Mouse (Mus musculus) intestine, embryonic 16.5 days (tissue): ENCODE data around the gene Aadat. TPM values are rescaled to one million over a fixed set of nuclear protein-coding genes. Genes with fewer than 3 reads are reported as not detected.
"Not testable (repeated sequence)": the region's sequence is repeated elsewhere in the genome, so short reads cannot be mapped to it uniquely, and the experiment has no call there.

Experiments
- ATAC-seq: fragments of 200-750 bp; cut with Nextera tagmentation; 2 replicates; pipeline ENCODE4 v1.8.0; 2017; ENCODE audit warnings: moderate TSS enrichment, moderate library complexity
- H3K27ac ChIP-seq: fragments of 300-500 bp; sonication (generic); 2 replicates; pipeline ENCODE4 v1.5.1; 2014; ENCODE audit warnings: mild to moderate bottlenecking, low read length
- H3K27me3 ChIP-seq: fragments of 300-500 bp; sonication (generic); replicated peaks from 2 replicates; pipeline ENCODE4 v1.6.1; 2014; ENCODE audit warnings: low read length, control low read depth, mixed read lengths; ENCODE audit not compliant: control insufficient read depth, insufficient read depth
- H3K36me3 ChIP-seq: fragments of 300-500 bp; sonication (generic); 2 replicates; pipeline ENCODE4 v1.6.1; 2014; ENCODE audit warnings: low read length, control low read depth; ENCODE audit not compliant: control insufficient read depth, insufficient read depth
- H3K4me1 ChIP-seq: fragments of 300-500 bp; sonication (generic); 2 replicates; pipeline ENCODE4 v1.6.1; 2014; ENCODE audit warnings: low read length, control low read depth, mixed read lengths; ENCODE audit not compliant: control insufficient read depth, insufficient read depth
- H3K4me2 ChIP-seq: fragments of 300-500 bp; sonication (generic); 2 replicates; pipeline ENCODE4 v1.6.1; 2014; ENCODE audit warnings: low read depth, low read length, control low read depth
- H3K4me3 ChIP-seq: fragments of 300-500 bp; sonication (generic); 2 replicates; pipeline ENCODE4 v1.5.1; 2014; ENCODE audit warnings: mild to moderate bottlenecking, low read length
- H3K9ac ChIP-seq: fragments of 300-500 bp; sonication (generic); 2 replicates; pipeline ENCODE4 v1.6.1; 2014; ENCODE audit warnings: low read depth, low read length
- H3K9me3 ChIP-seq: fragments of 300-500 bp; sonication (generic); 2 replicates; pipeline ENCODE4 v1.6.1; 2016; ENCODE audit warnings: low read length, control low read depth; ENCODE audit not compliant: control insufficient read depth
- WGBS: fragments of 180-500 bp; shearing (Covaris S2); extraction: QIAGEN DNeasy Blood & Tissue Kit; methylation state at CpG from one replicate; pipeline ENCODE4 v1.1.7; 2014; 5-methylcytosine and 5-hydroxymethylcytosine counted together
- polyA plus RNA-seq: library from polyadenylated mRNA; unstranded; fragments of >200 nt; fragmentation: Nextera tagmentation; extraction: Ambion mirVana; gene quantifications from 2 replicates; pipeline ENCODE4 v1.2.1, GENCODE M21; 2015

Gene Aadat
- polyA plus RNA-seq = 0.31 and 0.39 TPM in 2 replicates

GRCm38 (mm10) chr8:60505653-60506521, at the start of gene Aadat:
Gene Aadat, plus strand, starts transcription at chr8:60505932.
- peak; percentile 92 for ATAC-seq
- Histone ChIP-seq H3K4me1 (peaks cover 4% of the 10 kb centered on the region; the same call in 1 of the 2 replicates), H3K9ac (peak within 1 kb of the TSS; percentile 66), H3K9me3 (no peaks in the 10 kb centered on the region), H3K27me3 (no peaks in the 10 kb centered on the region), H3K4me2 (peak within 1 kb of the TSS; percentile 95), H3K36me3 (no peaks in the 10 kb centered on the region), H3K27ac (no peak within 1 kb of the TSS), H3K4me3 (peak within 1 kb of the TSS; percentile 58)
- WGBS = 2% methylated on average over 25 of the region's 25 CpGs

GRCm38 (mm10) chr8:60466686-60467335, 38.9 kb upstream of the Aadat start:
- no peak overlapping the region for H3K4me3 ChIP-seq
- no peaks in the 10 kb centered on the region for H3K4me1 ChIP-seq
- 36% methylated on average over 15 of the region's 15 CpGs for WGBS
- H3K9ac ChIP-seq = no peak overlapping the region
- H3K27me3 ChIP-seq = no peaks in the 10 kb centered on the region
- no peak overlapping the region for H3K4me2 ChIP-seq
- no peak overlapping the region for H3K27ac ChIP-seq
- no peaks in the 10 kb centered on the region for H3K36me3 ChIP-seq
- ATAC-seq = peak; percentile 53; the same call in 1 of the 2 replicates
- H3K9me3 ChIP-seq = no peaks in the 10 kb centered on the region

- no peak overlapping the region for H3K4me2 ChIP-seq
- no peak for ATAC-seq
Observed at GRCm38 (mm10) chr8:60490147-60490546, 15.6 kb upstream of the Aadat start.

GRCm38 (mm10) chr8:60491871-60492270, 13.9 kb upstream of the Aadat start:
- Histone ChIP-seq H3K9ac (no peak overlapping the region), H3K4me3 (no peak overlapping the region), H3K27me3 (no peaks in the 10 kb centered on the region), H3K36me3 (no peaks in the 10 kb centered on the region), H3K27ac (no peak overlapping the region), H3K4me2 (no peak overlapping the region), H3K4me1 (no peaks in the 10 kb centered on the region), H3K9me3 (no peaks in the 10 kb centered on the region)
- WGBS = 95% methylated on average over 2 of the region's 2 CpGs
- ATAC-seq = no peak

More at GRCm38 (mm10) chr8:60490147-60490546, 15.6 kb upstream of the Aadat start:
- Histone ChIP-seq H3K9me3 (no peaks in the 10 kb centered on the region), H3K4me1 (no peaks in the 10 kb centered on the region), H3K27ac (no peak overlapping the region), H3K4me3 (no peak overlapping the region), H3K9ac (no peak overlapping the region), H3K36me3 (no peaks in the 10 kb centered on the region), H3K27me3 (no peaks in the 10 kb centered on the region)
- 73% methylated on average over 2 of the region's 2 CpGs for WGBS

- Histone ChIP-seq H3K27ac (no peak overlapping the region), H3K27me3 (no peaks in the 10 kb centered on the region), H3K9me3 (no peaks in the 10 kb centered on the region), H3K9ac (no peak overlapping the region), H3K36me3 (no peaks in the 10 kb centered on the region), H3K4me1 (no peaks in the 10 kb centered on the region), H3K4me3 (no peak overlapping the region), H3K4me2 (no peak overlapping the region)
- WGBS = 64% methylated on average over 3 of the region's 3 CpGs
- ATAC-seq = no peak
Observed at GRCm38 (mm10) chr8:60492471-60492870, 13.3 kb upstream of the Aadat start.

GRCm38 (mm10) chr8:60494606-60495005, 11.1 kb upstream of the Aadat start:
- H3K4me2 ChIP-seq = no peak overlapping the region
- H3K36me3 ChIP-seq = no peaks in the 10 kb centered on the region
- H3K9me3 ChIP-seq = no peaks in the 10 kb centered on the region
- H3K4me3 ChIP-seq = no peak overlapping the region
- ATAC-seq = no peak
- no peak overlapping the region for H3K9ac ChIP-seq
- no peak overlapping the region for H3K27ac ChIP-seq
- WGBS = 87% methylated on average over 11 of the region's 11 CpGs
- no peaks in the 10 kb centered on the region for H3K27me3 ChIP-seq
- H3K4me1 ChIP-seq = no peaks in the 10 kb centered on the region

- not testable (repeated sequence) for H3K4me2 ChIP-seq, H3K4me3 ChIP-seq, H3K9ac ChIP-seq, H3K27ac ChIP-seq, H3K9me3 ChIP-seq, H3K36me3 ChIP-seq, ATAC-seq, H3K4me1 ChIP-seq, H3K27me3 ChIP-seq
- WGBS = 58% methylated on average over 2 of the region's 2 CpGs
Observed at GRCm38 (mm10) chr8:60495046-60495445, 10.7 kb upstream of the Aadat start.

GRCm38 (mm10) chr8:60503098-60503497, 2.6 kb upstream of the Aadat start, which contains the start of gene Gm10283:
Gene Gm10283, minus strand, starts transcription at chr8:60503198.
- no peak within 1 kb of the TSS for H3K27ac ChIP-seq
- H3K4me2 ChIP-seq = no peak within 1 kb of the TSS
- H3K36me3 ChIP-seq = no peaks in the 10 kb centered on the region
- H3K27me3 ChIP-seq = no peaks in the 10 kb centered on the region
- H3K4me3 ChIP-seq = no peak within 1 kb of the TSS
- no peak for ATAC-seq
- peaks cover 4% of the 10 kb centered on the region; the same call in 1 of the 2 replicates for H3K4me1 ChIP-seq
- H3K9me3 ChIP-seq = no peaks in the 10 kb centered on the region
- H3K9ac ChIP-seq = no peak within 1 kb of the TSS
- 34% methylated on average over 2 of the region's 2 CpGs for WGBS

- no peak for ATAC-seq
- H3K4me1 ChIP-seq = no peaks in the 10 kb centered on the region
- no peaks in the 10 kb centered on the region for H3K27me3 ChIP-seq
- H3K27ac ChIP-seq = no peak overlapping the region
- H3K4me3 ChIP-seq = no peak overlapping the region
- H3K4me2 ChIP-seq = no peak overlapping the region
- no peak overlapping the region for H3K9ac ChIP-seq
- no peaks in the 10 kb centered on the region for H3K36me3 ChIP-seq
- no peaks in the 10 kb centered on the region for H3K9me3 ChIP-seq
Observed at GRCm38 (mm10) chr8:60518286-60518685, 12.6 kb downstream of the Aadat start.
